Mouse (Mus musculus): ENCODE data around the gene Mfsd4b2.

Mfsd4b2 gene

DNA sequence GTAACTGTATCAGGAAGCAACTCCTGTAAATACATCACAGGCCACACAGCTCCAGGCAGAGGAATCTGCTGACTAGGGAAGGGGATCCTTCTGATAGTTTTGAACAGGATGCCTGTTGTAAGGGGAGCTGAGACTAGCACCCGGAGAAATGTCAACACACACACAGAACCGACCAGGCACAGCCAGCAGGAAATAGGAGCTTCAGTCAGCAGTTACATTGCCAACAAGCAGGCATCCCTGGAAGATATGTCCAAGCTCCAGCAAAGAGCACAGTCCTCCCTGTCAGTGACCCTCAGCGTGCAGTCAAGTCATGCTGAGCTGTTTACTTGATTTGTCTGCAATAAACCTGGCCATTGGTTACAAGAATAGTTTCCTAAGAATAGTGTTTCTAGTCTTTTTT is 38.1 kb downstream of the Mfsd4b2 start:
- no peak for DNase-seq
